Mouse (Mus musculus) left cerebral cortex, postnatal 14 days (tissue): ENCODE measurements around the gene Eif4g3. TPM values are rescaled to one million over a fixed set of nuclear protein-coding genes. Genes with fewer than 3 reads are reported as not detected.
A peak's percentile ranks its signal among the peaks of the same experiment; 100 is the strongest.
"Not testable (repeated sequence)": the region's sequence is repeated elsewhere in the genome, so short reads cannot be mapped to it uniquely, and the experiment has no call there.

Source experiments
- DNase-seq, 2 experiments: peaks; one replicate each; pipeline ENCODE4 v3.0.0; 2021 to 2022; ENCODE audit warnings: low spot score in 2 of 2, mixed read lengths in 1 of 2
- intact Hi-C: fragments of 180-260 bp; cut with DNase I; formaldehyde crosslinking; loops from one replicate; pipeline ENCODE4 v1.15.1; 2025
- total RNA-seq, 2 experiments: library from RNA; stranded (reverse); gene quantifications; 2 replicates each; pipeline ENCODE4 v1.2.3; 2021

Gene Eif4g3
- total RNA-seq, 2 experiments from 2014 or later: 199 TPM

- intact Hi-C loops: no loop called here
- no peak for DNase-seq
These were observed 49.8 kb downstream of the Eif4g3 start for GRCm38 (mm10) chr4:138042625-138043024.

GRCm38 (mm10) chr4:138044841-138045500, 52.1 kb downstream of the Eif4g3 start:
- no peak for DNase-seq
- intact Hi-C loops: no loop called here

GRCm38 (mm10) chr4:138045809-138046208, 53.0 kb downstream of the Eif4g3 start:
- intact Hi-C loops: no loop called here
- no peak for DNase-seq

GRCm38 (mm10) chr4:138046371-138046770, 53.5 kb downstream of the Eif4g3 start:
- no peak for DNase-seq
- intact Hi-C loops: no loop called here

GRCm38 (mm10) chr4:138049547-138049946, 56.7 kb downstream of the Eif4g3 start:
- intact Hi-C loops: no loop called here
- no peak for DNase-seq

GRCm38 (mm10) chr4:138051488-138051887, 58.7 kb downstream of the Eif4g3 start:
- DNase-seq: no peak
- intact Hi-C loops: no loop called here

- no peak for DNase-seq
- intact Hi-C loops: no loop called here
These were observed 63.8 kb downstream of the Eif4g3 start for GRCm38 (mm10) chr4:138056658-138057057.

GRCm38 (mm10) chr4:138057196-138057754, 64.5 kb downstream of the Eif4g3 start:
- DNase-seq, intact Hi-C loops: not testable (repeated sequence)

- intact Hi-C loops: no loop called here
- DNase-seq: no peak
These were observed 68.3 kb downstream of the Eif4g3 start for GRCm38 (mm10) chr4:138061161-138061560.

- DNase-seq: peak in 1 of 2 experiments; percentile 51
- intact Hi-C loops: no loop called here
These were observed 70.8 kb downstream of the Eif4g3 start for GRCm38 (mm10) chr4:138063372-138064265.

GRCm38 (mm10) chr4:138064882-138065592, 72.2 kb downstream of the Eif4g3 start:
- intact Hi-C loops: no loop called here
- DNase-seq: no peak

- intact Hi-C loops: no loop called here
- no peak for DNase-seq
These were observed 72.9 kb downstream of the Eif4g3 start for GRCm38 (mm10) chr4:138065593-138066169.

- intact Hi-C loops: no loop called here
- DNase-seq: no peak
These were observed 73.6 kb downstream of the Eif4g3 start for GRCm38 (mm10) chr4:138066421-138066820.

GRCm38 (mm10) chr4:138067858-138068257, 75.0 kb downstream of the Eif4g3 start:
- intact Hi-C loops: no loop called here
- DNase-seq: no peak

GRCm38 (mm10) chr4:138068598-138068997, 75.8 kb downstream of the Eif4g3 start:
- DNase-seq: peak; percentile 76 to 88
- intact Hi-C loops: no loop called here

GRCm38 (mm10) chr4:138069371-138069770, 76.5 kb downstream of the Eif4g3 start:
- no peak for DNase-seq
- intact Hi-C loops: no loop called here

GRCm38 (mm10) chr4:138071497-138071896, 78.7 kb downstream of the Eif4g3 start:
- DNase-seq: no peak
- intact Hi-C loops: no loop called here

- DNase-seq: no peak
- intact Hi-C loops: no loop called here
These were observed 80.3 kb downstream of the Eif4g3 start for GRCm38 (mm10) chr4:138073086-138073485.

- DNase-seq: peak in 1 of 2 experiments; percentile 42
- intact Hi-C loops: no loop called here
These were observed 80.7 kb downstream of the Eif4g3 start for GRCm38 (mm10) chr4:138073531-138073930.
